Comparison of ENCODE assay signal across 21 mouse cellular contexts in genomic region chr4:138538084-138538449, GRCm38 (mm10).
DNase-seq lines count a peak whose midpoint lies in the region; ATAC-seq and TF ChIP-seq lines count a peak whose summit lies in the region.
"Had no signal": no experiment of that assay in that cellular context is flagged by ENCODE, and none has a peak within 500 bp of the region (broad histone marks: within the 10 kb centered on the region; RNA-seq: fewer than 3 reads in every experiment).

No protein-coding gene starts in this region.

- dilution Hi-C loops in CH12.LX (cut with MboI; ENCODE audit: extremely low pct_ligation_motif_present, extremely low pct_unique_long_range_greater_than_20kb, low sequenced_read_pairs), result no loop called here

- peak overlapping the region; percentile 65 for H3K27ac ChIP-seq in forebrain, embryonic 12.5 days
- no peak overlapping the region for H3K27ac ChIP-seq in forebrain, embryonic 11.5 days (ENCODE audit: low read depth, low read length)
- H3K27ac ChIP-seq in CH12.LX (ENCODE audit: insufficient read depth, low read depth), result no peak overlapping the region
- H3K27ac ChIP-seq in hindbrain, embryonic 13.5 days, result peak overlapping the region; percentile 76
- peak overlapping the region; percentile 78 for H3K27ac ChIP-seq in midbrain, embryonic 13.5 days
- H3K27ac ChIP-seq: embryonic facial prominence, embryonic 12.5 days; heart, embryonic 13.5 days; kidney, postnatal 0 days; liver, embryonic 12.5 days; macrophage had no signal

- 49% methylated on average over 4 of the region's 4 CpGs for WGBS in forebrain, embryonic 12.5 days
- WGBS in forebrain, embryonic 11.5 days, result 60% methylated on average over 4 of the region's 4 CpGs
- WGBS in hindbrain, embryonic 13.5 days, result 39% methylated on average over 4 of the region's 4 CpGs
- 48% methylated on average over 4 of the region's 4 CpGs for WGBS in midbrain, embryonic 13.5 days

- DNase-seq in forebrain, embryonic 11.5 days (ENCODE audit: low spot score), result no peak
- peak; percentile 30 for DNase-seq in CH12.LX (ENCODE audit: extremely low read depth)
- DNase-seq in cerebellum, postnatal 25 days, result no peak
- DNase-seq in cerebellum, adult 18-20 months, result no peak
- DNase-seq: adrenal gland, adult 8-10 months; cerebellum, adult 11 months; heart, adult 11 months; heart, postnatal 4 days; lung, embryonic 14.5 days; thymus, postnatal 14 days had no signal

- H3K79me2 ChIP-seq in CH12.LX (replicated peaks; ENCODE audit: control insufficient read depth, extremely low read depth, insufficient read depth, poor library complexity, severe bottlenecking), result no peaks in the 10 kb centered on the region

- TF ChIP-seq POLR2A in CH12.LX (IDR thresholded peaks at IDR 0.05; ENCODE audit: low read depth, low read length), result no peak

- H3K36me3 ChIP-seq in forebrain, embryonic 12.5 days (replicated peaks), result no peaks in the 10 kb centered on the region
- no peaks in the 10 kb centered on the region for H3K36me3 ChIP-seq in forebrain, embryonic 11.5 days (ENCODE audit: control insufficient read depth, insufficient read depth, low read length)
- H3K36me3 ChIP-seq in CH12.LX (replicated peaks in 1 of 2; ENCODE audit: control insufficient read depth in 1 of 2, insufficient read depth in 1 of 2, low read length in 1 of 2), result no peaks in the 10 kb centered on the region
- no peaks in the 10 kb centered on the region for H3K36me3 ChIP-seq in hindbrain, embryonic 13.5 days
- H3K36me3 ChIP-seq in midbrain, embryonic 13.5 days, result no peaks in the 10 kb centered on the region
- H3K36me3 ChIP-seq: embryonic facial prominence, embryonic 12.5 days; heart, embryonic 13.5 days; liver, embryonic 12.5 days had no signal

- H3K9me3 ChIP-seq in forebrain, embryonic 12.5 days, result 0 out of 2 replicates have a peak, but pooled peaks cover 3% of the 10 kb centered on the region
- no peaks in the 10 kb centered on the region for H3K9me3 ChIP-seq in forebrain, embryonic 11.5 days (ENCODE audit: control insufficient read depth, low read length)
- H3K9me3 ChIP-seq in CH12.LX (replicated peaks; ENCODE audit: low read length), result peaks cover 22% of the 10 kb centered on the region
- H3K9me3 ChIP-seq in hindbrain, embryonic 13.5 days, result no peaks in the 10 kb centered on the region
- H3K9me3 ChIP-seq in midbrain, embryonic 13.5 days, result peaks cover 4% of the 10 kb centered on the region; the same call in 1 of the 2 replicates

- TF ChIP-seq RAD21 in CH12.LX (IDR thresholded peaks at IDR 0.05; ENCODE audit: low read depth, low read length), result no peak

- in situ Hi-C loops in CH12.LX (cut with MboI; ENCODE audit: low pct_ligation_motif_present, low pct_unique_long_range_greater_than_20kb, low sequenced_read_pairs), result no loop called here

- H3K4me1 ChIP-seq in forebrain, embryonic 12.5 days, result peaks cover 23% of the 10 kb centered on the region
- H3K4me1 ChIP-seq in forebrain, embryonic 11.5 days (replicated peaks; ENCODE audit: control insufficient read depth, insufficient read depth, low read length), result peaks cover 3% of the 10 kb centered on the region; the same call in 1 of the 2 replicates
- H3K4me1 ChIP-seq in CH12.LX (ENCODE audit: control insufficient read depth in 1 of 2, insufficient read depth in 2 of 2), result peaks cover 11 to 17% of the 10 kb centered on the region in 2 experiments; a peak in 3 of 4 replicates
- peaks cover 28% of the 10 kb centered on the region for H3K4me1 ChIP-seq in hindbrain, embryonic 13.5 days (replicated peaks)
- peaks cover 23% of the 10 kb centered on the region for H3K4me1 ChIP-seq in midbrain, embryonic 13.5 days (replicated peaks)
- H3K4me1 ChIP-seq: embryonic facial prominence, embryonic 12.5 days; liver, embryonic 12.5 days had no signal

- no peak; the same call in 1 of the 2 replicates for TF ChIP-seq EP300 in CH12.LX (IDR thresholded peaks at IDR 0.05; ENCODE audit: low read length)

- no peak overlapping the region for H3K9ac ChIP-seq in forebrain, embryonic 12.5 days
- H3K9ac ChIP-seq in forebrain, embryonic 11.5 days (ENCODE audit: low read length), result no peak overlapping the region
- H3K9ac ChIP-seq in CH12.LX (ENCODE audit: insufficient read depth, low read depth), result no peak overlapping the region
- no peak overlapping the region for H3K9ac ChIP-seq in hindbrain, embryonic 13.5 days
- H3K9ac ChIP-seq in midbrain, embryonic 13.5 days (replicated peaks), result no peak overlapping the region
- H3K9ac ChIP-seq: embryonic facial prominence, embryonic 12.5 days; heart, embryonic 13.5 days; liver, embryonic 12.5 days; lung, embryonic 14.5 days had no signal

- peaks cover 14% of the 10 kb centered on the region for H3K27me3 ChIP-seq in forebrain, embryonic 12.5 days
- no peaks in the 10 kb centered on the region for H3K27me3 ChIP-seq in forebrain, embryonic 11.5 days (ENCODE audit: control insufficient read depth, insufficient read depth, low read length)
- peaks cover 50% of the 10 kb centered on the region for H3K27me3 ChIP-seq in CH12.LX (replicated peaks)
- no peaks in the 10 kb centered on the region for H3K27me3 ChIP-seq in hindbrain, embryonic 13.5 days
- H3K27me3 ChIP-seq in midbrain, embryonic 13.5 days, result no peaks in the 10 kb centered on the region
- H3K27me3 ChIP-seq: embryonic facial prominence, embryonic 12.5 days; liver, embryonic 12.5 days had no signal

- H3K4me2 ChIP-seq in forebrain, embryonic 12.5 days, result peak overlapping the region; percentile 6; the same call in 1 of the 2 replicates
- H3K4me2 ChIP-seq in forebrain, embryonic 11.5 days (ENCODE audit: low read depth, low read length, severe bottlenecking), result no peak overlapping the region
- no peak overlapping the region for H3K4me2 ChIP-seq in CH12.LX (ENCODE audit: insufficient read depth, low read depth, poor library complexity, severe bottlenecking)
- H3K4me2 ChIP-seq in hindbrain, embryonic 13.5 days, result no peak overlapping the region
- H3K4me2 ChIP-seq in midbrain, embryonic 13.5 days (replicated peaks), result no peak overlapping the region
- H3K4me2 ChIP-seq: embryonic facial prominence, embryonic 12.5 days; heart, embryonic 13.5 days; liver, embryonic 12.5 days; lung, embryonic 14.5 days had no signal

- 0 out of 2 replicates have a peak, but pooled peaks have one; percentile 37 for ATAC-seq in forebrain, embryonic 12.5 days (ENCODE audit: low FRiP score)
- no peak for ATAC-seq in forebrain, embryonic 11.5 days (replicated peaks; ENCODE audit: low FRiP score)
- ATAC-seq in hindbrain, embryonic 13.5 days (ENCODE audit: low FRiP score), result peak; percentile 46; the same call in 1 of the 2 replicates
- ATAC-seq in midbrain, embryonic 13.5 days, result peak; percentile 61
- no peak for ATAC-seq in megakaryocyte progenitor cell, adult 5-6 weeks (replicated peaks; ENCODE audit: poor library complexity)
- ATAC-seq: CD4-positive, CD25-positive, alpha-beta regulatory T cell, adult 4 months; intestine, postnatal 0 days; liver, embryonic 12.5 days had no signal

- TF ChIP-seq CTCF in CH12.LX (conservative IDR thresholded peaks at IDR 0.05 in 1 of 2, IDR thresholded peaks at IDR 0.05 in 1 of 2; ENCODE audit: low read depth in 2 of 2, low read length in 2 of 2), result no peak

- no peak overlapping the region for H3K4me3 ChIP-seq in forebrain, embryonic 12.5 days (replicated peaks)
- H3K4me3 ChIP-seq in forebrain, embryonic 11.5 days (ENCODE audit: low read depth, low read length), result no peak overlapping the region
- no peak overlapping the region for H3K4me3 ChIP-seq in CH12.LX (replicated peaks in 1 of 3; ENCODE audit: low read depth in 2 of 3, low read length in 2 of 3, poor library complexity in 1 of 3)
- H3K4me3 ChIP-seq in hindbrain, embryonic 13.5 days, result no peak overlapping the region
- H3K4me3 ChIP-seq in midbrain, embryonic 13.5 days (replicated peaks), result no peak overlapping the region
- H3K4me3 ChIP-seq: embryonic facial prominence, embryonic 12.5 days; heart, embryonic 13.5 days; liver, embryonic 12.5 days had no signal

TF ChIP-seq in CH12.LX, 34 proteins besides CTCF, POLR2A, EP300 and RAD21:
- no peak for TF ChIP-seq BHLHE40 (IDR thresholded peaks at IDR 0.05; ENCODE audit: low read depth, low read length)
- no peak for TF ChIP-seq UBTF (IDR thresholded peaks at IDR 0.05; ENCODE audit: low read depth, low read length)
- TF ChIP-seq JUND (conservative IDR thresholded peaks at IDR 0.05; ENCODE audit: low read depth, low read length), result no peak
- no peak for TF ChIP-seq IRF4 (IDR thresholded peaks at IDR 0.05; ENCODE audit: low read depth, low read length)
- no peak for TF ChIP-seq KAT2A (IDR thresholded peaks at IDR 0.05; ENCODE audit: insufficient replicate concordance, low read length)
- no peak for TF ChIP-seq USF1 (IDR thresholded peaks at IDR 0.05; ENCODE audit: low read depth, low read length)
- TF ChIP-seq TBP (conservative IDR thresholded peaks at IDR 0.05; ENCODE audit: low read depth, low read length), result no peak
- no peak for TF ChIP-seq ETS1 (conservative IDR thresholded peaks at IDR 0.05; ENCODE audit: low read depth, low read length)
- no peak for TF ChIP-seq SMC3 (IDR thresholded peaks at IDR 0.05; ENCODE audit: low read depth, low read length)
- TF ChIP-seq E2F4 (IDR thresholded peaks at IDR 0.05; ENCODE audit: insufficient replicate concordance, low read depth, low read length), result no peak
- no peak for TF ChIP-seq ELF1 (IDR thresholded peaks at IDR 0.05; ENCODE audit: low read depth, low read length)
- no peak for TF ChIP-seq RCOR1 (conservative IDR thresholded peaks at IDR 0.05; ENCODE audit: low read depth, low read length)
- TF ChIP-seq MAX (IDR thresholded peaks at IDR 0.05; ENCODE audit: low read length), result no peak
- TF ChIP-seq GABPA (IDR thresholded peaks at IDR 0.05; ENCODE audit: insufficient replicate concordance, low read depth, low read length), result no peak
- TF ChIP-seq NRF1 (IDR thresholded peaks at IDR 0.05; ENCODE audit: low read depth, low read length), result no peak

Comparison
In these comparisons a context has a peak if more than half of its experiments do, and no peak if none do; other contexts are left out.
1. ATAC-seq: peak in forebrain, embryonic 12.5 days (single experiment), hindbrain, embryonic 13.5 days (single experiment) and midbrain, embryonic 13.5 days (single experiment); none in forebrain, embryonic 11.5 days (single experiment) and megakaryocyte progenitor cell, adult 5-6 weeks (single experiment).
2. H3K27ac ChIP-seq: peak in forebrain, embryonic 12.5 days (single experiment), hindbrain, embryonic 13.5 days (single experiment) and midbrain, embryonic 13.5 days (single experiment); none in forebrain, embryonic 11.5 days (single experiment) and CH12.LX (single experiment).